12 mouse cellular contexts compared by ENCODE assay signal in the genomic region with DNA sequence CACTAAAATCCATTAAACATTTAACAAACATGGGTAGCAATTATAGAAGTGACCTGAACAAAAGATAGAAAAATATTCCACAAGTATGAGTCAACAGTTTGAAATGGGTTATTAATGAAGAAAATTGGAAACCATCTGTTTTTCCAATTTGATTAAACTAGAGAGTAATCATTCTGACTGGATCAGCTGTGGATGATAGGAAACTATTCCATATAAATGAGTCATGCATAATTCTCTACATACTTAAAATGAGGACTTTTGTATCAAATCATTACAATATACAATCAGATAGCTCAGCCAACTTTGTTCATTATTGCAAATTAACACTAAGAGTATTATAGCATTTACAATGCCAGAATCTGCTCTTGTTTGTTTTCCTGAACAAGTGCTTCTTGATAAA.
"Had no signal": no experiment of that assay in that cellular context is flagged by ENCODE, and none has a peak within 500 bp of the region (broad histone marks: within the 10 kb centered on the region; RNA-seq: fewer than 3 reads in every experiment).

No protein-coding gene starts in this region.

- DNase-seq: left cerebral cortex, postnatal 4 days; liver; liver, embryonic 13.5 days; liver, postnatal 0 days; lung, adult 18-20 months; lung, adult 2 months; lung, embryonic 14.5 days; lung, postnatal 10 days; lung, postnatal 14 days; lung, postnatal 36 days; lung, postnatal 4 days; midbrain, embryonic 14.5 days had no signal
